Mouse (Mus musculus): Measurements from ENCODE around the gene Rfc5.
"Not testable (repeated sequence)": the region's sequence is repeated elsewhere in the genome, so short reads cannot be mapped to it uniquely, and the experiment has no call there.

Gene Rfc5

GRCm38 (mm10) chr5:117347011-117347410 lies 41.8 kb downstream of the Rfc5 start:
- DNase-seq = no peak

DNA sequence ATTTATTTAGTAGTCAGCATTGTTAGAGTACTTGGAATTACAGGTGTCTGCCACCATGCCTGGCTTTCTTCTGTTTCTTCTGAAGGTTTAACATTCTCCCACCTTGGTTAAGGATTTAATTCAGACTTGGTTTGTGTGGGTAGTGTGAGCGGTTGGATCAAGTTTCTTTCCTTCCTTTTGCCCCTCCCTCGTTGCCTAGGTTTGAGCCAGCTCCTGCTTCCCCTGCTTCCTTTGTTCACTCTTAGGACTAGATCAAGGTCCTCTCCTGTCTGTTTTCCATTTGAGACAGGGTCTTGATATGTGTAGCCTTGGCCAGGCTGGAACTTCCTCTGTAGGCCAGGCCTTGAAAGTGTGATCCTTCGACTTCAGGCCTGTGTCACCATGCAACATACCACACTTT lies 42.6 kb downstream of the Rfc5 start:
- DNase-seq = no peak

GRCm38 (mm10) chr5:117345432-117345976 lies 43.3 kb downstream of the Rfc5 start:
- DNase-seq = no peak

- DNase-seq = not testable (repeated sequence)
Observed at GRCm38 (mm10) chr5:117344496-117344895, 44.4 kb downstream of the Rfc5 start.

GRCm38 (mm10) chr5:117341896-117342295 lies 47.0 kb downstream of the Rfc5 start:
- no peak for DNase-seq

GRCm38 (mm10) chr5:117340081-117340480 lies 48.8 kb downstream of the Rfc5 start:
- DNase-seq = no peak

- no peak for DNase-seq
Observed at GRCm38 (mm10) chr5:117338503-117338902, 50.3 kb downstream of the Rfc5 start.

GRCm38 (mm10) chr5:117337999-117338398 lies 50.8 kb downstream of the Rfc5 start:
- DNase-seq = no peak

- peak in 1 of 2 experiments; percentile 59 for DNase-seq
Observed at GRCm38 (mm10) chr5:117330457-117330856, 58.4 kb downstream of the Rfc5 start.
